Mouse (Mus musculus) heart, postnatal 0 days (tissue): ENCODE results near the gene Tmem268.

Experiments
- CTCF ChIP-seq: IDR thresholded peaks from 2 replicates; pipeline ENCODE4 v1.5.1; 2016; ENCODE audit warnings: antibody characterized with exemption, control low read depth, low read depth
- EP300 ChIP-seq: IDR thresholded peaks from 2 replicates; pipeline ENCODE4 v1.6.1; 2016; ENCODE audit warnings: antibody characterized with exemption, low read depth

GRCm38 (mm10) chr4:63622378-63622835 lies 63.8 kb downstream of the Tmem268 start, which contains the start of gene Tex48:
- TF ChIP-seq CTCF = peak; percentile 31
- no peak for TF ChIP-seq EP300
